Mouse (Mus musculus) right cerebral cortex, postnatal 25 days (tissue): ENCODE measurements around the gene Cluh.

Experiments
- DNase-seq: peaks from one replicate; pipeline ENCODE4 v3.0.0; 2022

Cluh gene

GRCm38 (mm10) chr11:74675156-74675555 is 25.9 kb downstream of the Cluh start:
- peak; percentile 37 for DNase-seq

GRCm38 (mm10) chr11:74692151-74692550 is 42.9 kb downstream of the Cluh start:
- DNase-seq: no peak

GRCm38 (mm10) chr11:74699505-74699904 is 50.2 kb downstream of the Cluh start:
- DNase-seq: no peak

- DNase-seq: no peak
Measured at GRCm38 (mm10) chr11:74704068-74704467, 54.8 kb downstream of the Cluh start.

GRCm38 (mm10) chr11:74708781-74709180 is 59.5 kb downstream of the Cluh start:
- no peak for DNase-seq

- DNase-seq: no peak
Measured at GRCm38 (mm10) chr11:74710671-74711070, 61.4 kb downstream of the Cluh start.

- no peak for DNase-seq
Measured at GRCm38 (mm10) chr11:74715971-74716525, 66.8 kb downstream of the Cluh start.
